Mouse (Mus musculus) ES-E14 (cell line): ENCODE measurements around the gene Slc36a2. TPM values are rescaled to one million over a fixed set of nuclear protein-coding genes. Genes with fewer than 3 reads are reported as not detected.

ENCODE experiments used
- DNase-seq: peaks from one replicate; pipeline ENCODE4 v3.0.0-alpha.2; 2013; ENCODE audit warnings: low read depth, low spot score
- H3K27ac ChIP-seq: 2 replicates; pipeline ENCODE4 v1.5.1; 2012; ENCODE audit warnings: low read depth, mild to moderate bottlenecking, low read length, moderate library complexity, mixed read lengths; ENCODE audit not compliant: poor library complexity, insufficient read depth, severe bottlenecking
- H3K36me3 ChIP-seq: 2 replicates; pipeline ENCODE4 v1.6.1; 2012; ENCODE audit warnings: mild to moderate bottlenecking, low read length, moderate library complexity, mixed read lengths; ENCODE audit not compliant: control insufficient read depth, poor library complexity, insufficient read depth, severe bottlenecking
- H3K4me1 ChIP-seq, 2 experiments: fragments of 150-350 bp in 1 of 2; sonication (generic) in 1 of 2; 2 replicates each; pipeline ENCODE4 v1.6.1; 2012; ENCODE audit warnings: low read length in 2 of 2, mild to moderate bottlenecking in 1 of 2, mixed read lengths in 1 of 2; ENCODE audit not compliant: control insufficient read depth in 2 of 2, insufficient read depth in 2 of 2, poor library complexity in 1 of 2
- H3K4me3 ChIP-seq, 2 experiments: fragments of 150-350 bp in 1 of 2; sonication (generic) in 1 of 2; 2 replicates each; pipeline ENCODE4 v1.5.1; 2012; ENCODE audit warnings: low read length in 2 of 2, low read depth in 1 of 2, mild to moderate bottlenecking in 1 of 2, mixed read lengths in 1 of 2; ENCODE audit not compliant: insufficient read depth in 1 of 2, poor library complexity in 1 of 2, severe bottlenecking in 1 of 2
- H3K9ac ChIP-seq: 2 replicates; pipeline ENCODE4 v1.6.1; 2012; ENCODE audit warnings: low read depth, mild to moderate bottlenecking, low read length, mixed read lengths; ENCODE audit not compliant: poor library complexity, insufficient read depth, severe bottlenecking
- H3K9me3 ChIP-seq: fragments of 150-350 bp; sonication (generic); 2 replicates; pipeline ENCODE4 v1.6.1; 2012; ENCODE audit warnings: low read depth, mild to moderate bottlenecking, low read length; ENCODE audit not compliant: control insufficient read depth, insufficient read depth
- CHD2 ChIP-seq: IDR thresholded peaks from 2 replicates; pipeline ENCODE4 v1.6.1; 2014; ENCODE audit warnings: mild to moderate bottlenecking, low read depth, low read length, inconsistent platforms
- HCFC1 ChIP-seq: IDR thresholded peaks from 2 replicates; pipeline ENCODE4 v1.6.1; 2012; ENCODE audit warnings: low read length, inconsistent platforms, borderline replicate concordance; ENCODE audit not compliant: insufficient read depth
- MAFK ChIP-seq: IDR thresholded peaks from 2 replicates; pipeline ENCODE4 v1.6.1; 2014; ENCODE audit warnings: mild to moderate bottlenecking, low read depth, low read length, inconsistent platforms; ENCODE audit not compliant: insufficient read depth
- ZC3H11A ChIP-seq: IDR thresholded peaks from 2 replicates; pipeline ENCODE4 v1.6.1; 2012; ENCODE audit warnings: low read depth, mild to moderate bottlenecking, inconsistent platforms, low read length, borderline replicate concordance
- ZNF384 ChIP-seq: IDR thresholded peaks from 2 replicates; pipeline ENCODE4 v1.6.1; 2012; ENCODE audit warnings: low read depth, low read length, inconsistent platforms
- in situ Hi-C, 2 experiments: fragments of 600-800 bp; cut with MboI; formaldehyde crosslinking; loops; one replicate each; pipeline ENCODE4 v1.15.1; 2025; ENCODE audit warnings: low sequenced_read_pairs in 2 of 2, inconsistent platforms in 1 of 2; ENCODE audit not compliant: unreplicated experiment in 2 of 2
- total RNA-seq: library from RNA; depleted of rRNA; stranded (reverse); fragments of 300-350 nt; gene quantifications from 2 replicates; pipeline ENCODE4 v1.2.3, GENCODE M21; 2012

The Slc36a2 gene
- total RNA-seq, 1 experiment = 0.09 TPM

DNA sequence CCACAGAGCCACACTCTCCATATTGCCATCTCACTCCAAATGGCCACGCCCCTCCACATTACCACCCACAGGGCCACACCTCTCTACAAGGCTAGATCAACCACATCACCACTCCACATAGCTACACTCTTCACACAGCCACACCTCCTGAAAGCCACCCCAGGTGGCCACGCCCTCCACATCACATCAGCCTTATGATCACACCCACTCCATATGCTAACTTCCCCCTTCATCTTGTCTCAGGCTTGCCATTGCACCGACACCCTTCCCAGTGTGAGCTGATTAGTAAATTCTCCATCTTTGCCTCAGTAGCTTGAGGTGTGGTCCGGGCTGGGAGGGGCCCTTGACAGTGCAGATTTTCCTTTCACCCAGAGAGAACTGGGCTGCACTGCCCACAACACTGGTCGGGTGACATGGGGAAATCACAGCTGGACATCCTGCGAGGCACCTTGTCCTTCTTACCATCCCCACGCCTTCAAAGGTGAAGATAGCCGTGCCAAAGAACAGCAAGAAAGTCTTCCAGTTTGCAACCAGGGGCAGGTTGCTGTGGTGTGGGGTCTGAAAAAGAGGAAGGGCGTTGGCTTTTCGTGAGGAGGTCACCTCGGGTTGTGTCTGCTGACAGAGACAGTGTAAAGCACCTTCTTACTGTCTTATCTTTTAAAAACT lies 53.7 kb downstream of the Slc36a2 start:
- Histone ChIP-seq H3K4me3 (0 out of 4 replicates have a peak overlapping the region, but pooled peaks of 1 of the 2 experiments have one; percentile 5), H3K36me3 (no peaks in the 10 kb centered on the region), H3K9ac (no peak overlapping the region), H3K4me1 (peaks cover 14 to 18% of the 10 kb centered on the region in 2 experiments), H3K27ac (peak overlapping the region; percentile 13; the same call in 1 of the 2 replicates), H3K9me3 (no peaks in the 10 kb centered on the region)
- in situ Hi-C loops = no loop called here
- TF ChIP-seq ZC3H11A = no peak
- no peak for TF ChIP-seq ZNF384
- no peak; the same call in 1 of the 2 replicates for TF ChIP-seq MAFK
- no peak for TF ChIP-seq HCFC1
- TF ChIP-seq CHD2 = no peak
- DNase-seq = no peak

DNA sequence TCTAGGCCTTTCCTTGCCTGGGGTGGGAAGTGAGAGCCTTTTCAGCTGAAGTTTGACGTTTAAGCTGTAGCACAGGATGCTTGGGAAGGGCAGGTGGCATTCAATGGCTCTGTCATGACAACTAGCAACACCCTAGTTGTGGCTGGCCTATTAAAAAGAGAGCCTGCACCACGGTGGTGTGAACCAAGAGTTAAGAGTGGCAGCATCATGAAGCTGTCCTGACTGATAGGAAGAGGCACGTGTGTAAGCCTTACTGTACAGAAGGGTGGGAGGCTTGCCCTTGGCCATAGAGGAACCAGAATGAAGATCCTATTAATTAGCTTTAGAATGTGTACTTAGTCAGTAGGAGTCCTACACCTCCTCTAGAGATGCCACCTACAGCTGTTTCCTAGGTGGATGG lies 56.5 kb downstream of the Slc36a2 start:
- Histone ChIP-seq H3K9ac (no peak overlapping the region), H3K4me3 (no peak overlapping the region), H3K4me1 (peaks cover 13 to 14% of the 10 kb centered on the region in 2 experiments), H3K36me3 (no peaks in the 10 kb centered on the region), H3K27ac (no peak overlapping the region), H3K9me3 (no peaks in the 10 kb centered on the region)
- DNase-seq = no peak
- in situ Hi-C loops = no loop called here
- TF ChIP-seq HCFC1 (no peak), ZC3H11A (no peak), CHD2 (no peak), ZNF384 (no peak), MAFK (no peak)

DNA sequence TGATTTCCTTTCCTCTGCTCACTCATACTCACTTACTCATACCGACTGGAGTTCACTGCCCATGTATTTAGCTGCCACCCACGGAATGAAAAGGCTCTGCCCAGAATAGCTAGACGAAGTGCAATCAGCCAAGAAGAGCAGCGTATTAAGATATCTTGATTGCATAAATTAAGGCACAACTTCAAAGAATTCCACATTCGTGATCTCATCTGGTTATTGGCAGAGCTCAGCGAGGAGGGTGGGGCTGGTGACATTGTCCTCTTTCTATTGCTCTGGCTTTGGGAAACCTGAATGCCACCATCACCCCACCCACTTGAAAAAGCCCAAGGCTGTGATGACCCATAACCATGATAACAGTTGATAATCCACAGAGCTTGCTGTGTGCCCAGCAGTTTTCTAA lies 56.9 kb downstream of the Slc36a2 start:
- H3K9ac ChIP-seq = no peak overlapping the region
- in situ Hi-C loops = no loop called here
- H3K36me3 ChIP-seq = no peaks in the 10 kb centered on the region
- TF ChIP-seq MAFK = no peak
- TF ChIP-seq CHD2 = no peak
- TF ChIP-seq ZC3H11A = no peak
- no peak for TF ChIP-seq HCFC1
- TF ChIP-seq ZNF384 = no peak
- no peak overlapping the region for H3K27ac ChIP-seq
- no peaks in the 10 kb centered on the region for H3K9me3 ChIP-seq
- peaks cover 13 to 14% of the 10 kb centered on the region in 2 experiments for H3K4me1 ChIP-seq
- DNase-seq = no peak
- no peak overlapping the region for H3K4me3 ChIP-seq

DNA sequence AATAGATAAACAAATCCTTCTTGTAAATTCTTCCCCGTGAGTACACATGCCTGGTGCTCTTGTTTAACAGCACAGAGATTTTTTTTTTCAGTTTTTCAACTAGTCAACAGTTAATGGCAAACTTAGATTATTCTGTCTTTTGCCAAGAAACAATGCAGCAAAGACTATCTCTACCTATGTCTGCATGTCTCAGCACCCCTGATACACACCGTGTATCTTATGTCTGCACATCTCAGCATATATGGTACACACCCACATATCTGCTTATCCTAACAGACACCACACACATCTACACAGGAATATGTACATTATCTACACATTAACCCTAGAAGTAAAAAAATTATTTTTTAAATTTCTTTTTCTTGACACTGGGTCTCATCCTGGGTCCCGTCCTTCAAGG lies 58.2 kb downstream of the Slc36a2 start:
- DNase-seq = no peak
- no peak overlapping the region for H3K4me3 ChIP-seq
- no peaks in the 10 kb centered on the region for H3K36me3 ChIP-seq
- no peak overlapping the region for H3K27ac ChIP-seq
- H3K4me1 ChIP-seq = peaks cover 13% of the 10 kb centered on the region in 2 experiments
- TF ChIP-seq CHD2 = no peak
- no peak for TF ChIP-seq ZC3H11A
- no peak for TF ChIP-seq ZNF384
- no peak for TF ChIP-seq MAFK
- TF ChIP-seq HCFC1 = no peak
- in situ Hi-C loops = no loop called here
- no peak overlapping the region for H3K9ac ChIP-seq
- H3K9me3 ChIP-seq = no peaks in the 10 kb centered on the region

DNA sequence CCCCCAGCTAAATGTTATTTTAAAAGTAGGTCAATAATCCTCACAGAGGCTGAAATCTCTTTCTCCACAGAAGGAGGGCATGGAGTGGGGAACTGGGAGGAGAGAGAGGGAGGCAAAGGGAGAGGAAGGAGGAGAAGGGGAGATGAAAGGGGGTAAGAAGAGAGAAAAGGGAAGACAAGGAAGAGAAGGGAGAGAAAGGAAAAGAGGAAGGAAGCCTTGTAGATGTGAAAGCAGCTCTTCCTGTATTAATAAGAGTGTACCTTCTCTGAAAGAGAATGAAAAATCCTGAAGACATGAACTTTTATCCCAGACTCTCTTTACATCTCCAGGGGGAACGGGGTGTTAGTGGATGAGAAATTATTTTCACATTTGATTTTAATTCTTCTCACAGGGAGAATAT lies 63.4 kb downstream of the Slc36a2 start:
- H3K4me3 ChIP-seq = no peak overlapping the region
- H3K4me1 ChIP-seq = peaks cover 0 to 2% of the 10 kb centered on the region in 2 experiments; a peak in 1 of 4 replicates
- in situ Hi-C loops = no loop called here
- H3K27ac ChIP-seq = no peak overlapping the region
- DNase-seq = no peak
- TF ChIP-seq ZC3H11A (no peak), CHD2 (no peak), HCFC1 (no peak), MAFK (no peak), ZNF384 (no peak)
- H3K9me3 ChIP-seq = no peaks in the 10 kb centered on the region
- H3K36me3 ChIP-seq = no peaks in the 10 kb centered on the region
- no peak overlapping the region for H3K9ac ChIP-seq
